Mouse (Mus musculus): ENCODE measurements around the gene Zfp428.

Gene Zfp428

GRCm38 (mm10) chr7:24506838-24507725 is at the start of gene Zfp428:
Zfp428 (plus strand) TSS chr7:24507006.
- DNase-seq (ENCODE audit: low read depth, low spot score), result peak; percentile 89

- no peak for DNase-seq (ENCODE audit: low read depth, low spot score)
These were observed 49.0 kb upstream of the Zfp428 start for GRCm38 (mm10) chr7:24457726-24458370.

- no peak for DNase-seq (ENCODE audit: low read depth, low spot score)
These were observed 47.4 kb upstream of the Zfp428 start for GRCm38 (mm10) chr7:24459440-24459839.

GRCm38 (mm10) chr7:24459843-24460242 is 47.0 kb upstream of the Zfp428 start:
- no peak for DNase-seq (ENCODE audit: low read depth, low spot score)

- no peak for DNase-seq (ENCODE audit: low read depth, low spot score)
These were observed 45.3 kb upstream of the Zfp428 start for GRCm38 (mm10) chr7:24461376-24462051.

GRCm38 (mm10) chr7:24462388-24463319 is 44.2 kb upstream of the Zfp428 start, which contains the start of gene Plaur:
Plaur (plus strand) TSS chr7:24462484.
- DNase-seq (ENCODE audit: low read depth, low spot score), result no peak

GRCm38 (mm10) chr7:24466835-24467234 is 40.0 kb upstream of the Zfp428 start:
- no peak for DNase-seq (ENCODE audit: low read depth, low spot score)

GRCm38 (mm10) chr7:24467886-24468285 is 38.9 kb upstream of the Zfp428 start:
- DNase-seq (ENCODE audit: low read depth, low spot score), result no peak

- no peak for DNase-seq (ENCODE audit: low read depth, low spot score)
These were observed 37.7 kb upstream of the Zfp428 start for GRCm38 (mm10) chr7:24469126-24469525.

- DNase-seq (ENCODE audit: low read depth, low spot score), result no peak
These were observed 36.5 kb upstream of the Zfp428 start for GRCm38 (mm10) chr7:24470356-24470755.

GRCm38 (mm10) chr7:24472442-24472841 is 34.4 kb upstream of the Zfp428 start:
- no peak for DNase-seq (ENCODE audit: low read depth, low spot score)

GRCm38 (mm10) chr7:24472937-24473336 is 33.9 kb upstream of the Zfp428 start:
- no peak for DNase-seq (ENCODE audit: low read depth, low spot score)

GRCm38 (mm10) chr7:24473913-24474529 is 32.8 kb upstream of the Zfp428 start:
- no peak for DNase-seq (ENCODE audit: low read depth, low spot score)

GRCm38 (mm10) chr7:24474811-24475506 is 31.8 kb upstream of the Zfp428 start:
- DNase-seq (ENCODE audit: low read depth, low spot score), result no peak

GRCm38 (mm10) chr7:24476338-24476737 is 30.5 kb upstream of the Zfp428 start:
- no peak for DNase-seq (ENCODE audit: low read depth, low spot score)

GRCm38 (mm10) chr7:24476856-24477255 is 29.9 kb upstream of the Zfp428 start:
- DNase-seq (ENCODE audit: low read depth, low spot score), result no peak

GRCm38 (mm10) chr7:24478911-24479310 is 27.9 kb upstream of the Zfp428 start:
- DNase-seq (ENCODE audit: low read depth, low spot score), result no peak

- DNase-seq (ENCODE audit: low read depth, low spot score), result no peak
These were observed 27.1 kb upstream of the Zfp428 start for GRCm38 (mm10) chr7:24479685-24480084.

- peak; percentile 68 for DNase-seq (ENCODE audit: low read depth, low spot score)
These were observed 26.5 kb upstream of the Zfp428 start for GRCm38 (mm10) chr7:24480121-24480941.
